Mouse (Mus musculus) testis, adult 2 months (tissue): Measurements from ENCODE around the gene Tmem184b. TPM values are rescaled to one million over a fixed set of nuclear protein-coding genes. Genes with fewer than 3 reads are reported as not detected.

Experiments used
- H3K27ac ChIP-seq: fragments of 200-500 bp; 2 replicates; pipeline ENCODE4 v1.5.1; 2012; ENCODE audit warnings: low read depth, low read length; ENCODE audit not compliant: control insufficient read depth, insufficient read depth
- H3K27me3 ChIP-seq: fragments of 200-500 bp; 2 replicates; pipeline ENCODE4 v1.6.1; 2012; ENCODE audit warnings: mild to moderate bottlenecking, low read length, moderate library complexity; ENCODE audit not compliant: control insufficient read depth, insufficient read depth
- H3K36me3 ChIP-seq: fragments of 200-500 bp; 2 replicates; pipeline ENCODE4 v1.6.1; 2012; ENCODE audit warnings: mild to moderate bottlenecking, low read length; ENCODE audit not compliant: control insufficient read depth, insufficient read depth
- H3K4me1 ChIP-seq: fragments of 200-500 bp; 2 replicates; pipeline ENCODE4 v1.6.1; 2012; ENCODE audit warnings: low read length; ENCODE audit not compliant: control insufficient read depth, insufficient read depth
- H3K4me3 ChIP-seq: fragments of 200-500 bp; 2 replicates; pipeline ENCODE4 v1.5.1; 2012; ENCODE audit warnings: low read depth, mild to moderate bottlenecking, low read length, moderate library complexity, mixed read lengths; ENCODE audit not compliant: control insufficient read depth
- CTCF ChIP-seq: fragments of 200-500 bp; IDR thresholded peaks from 2 replicates; pipeline ENCODE4 v1.5.1; 2012; ENCODE audit warnings: low read depth, mild to moderate bottlenecking, inconsistent platforms, low read length, moderate library complexity; ENCODE audit not compliant: control insufficient read depth, insufficient read depth, insufficient replicate concordance
- POLR2A ChIP-seq: fragments of 200-500 bp; IDR thresholded peaks from 2 replicates; pipeline ENCODE4 v1.6.1; 2012; ENCODE audit warnings: low read depth, mild to moderate bottlenecking, inconsistent platforms, low read length, moderate library complexity; ENCODE audit not compliant: control insufficient read depth
- polyA plus RNA-seq: library from polyadenylated mRNA; depleted of rRNA; stranded (reverse); fragments of >200 nt; gene quantifications from 2 replicates; pipeline ENCODE4 v1.2.3, GENCODE M21; 2012

Gene Tmem184b
- polyA plus RNA-seq, 1 experiment = 11.8 TPM

GRCm38 (mm10) chr15:79388171-79388570 is 15.2 kb downstream of the Tmem184b start:
- TF ChIP-seq CTCF (no peak), POLR2A (no peak)
- Histone ChIP-seq H3K4me3 (no peak overlapping the region), H3K36me3 (no peaks in the 10 kb centered on the region), H3K4me1 (no peaks in the 10 kb centered on the region), H3K27ac (no peak overlapping the region), H3K27me3 (no peaks in the 10 kb centered on the region)

GRCm38 (mm10) chr15:79387611-79388010 is 15.8 kb downstream of the Tmem184b start:
- TF ChIP-seq POLR2A (no peak), CTCF (no peak)
- H3K27ac ChIP-seq = no peak overlapping the region
- no peaks in the 10 kb centered on the region for H3K27me3 ChIP-seq
- no peaks in the 10 kb centered on the region for H3K4me1 ChIP-seq
- H3K36me3 ChIP-seq = no peaks in the 10 kb centered on the region
- H3K4me3 ChIP-seq = no peak overlapping the region

GRCm38 (mm10) chr15:79387081-79387480 is 16.3 kb downstream of the Tmem184b start:
- Histone ChIP-seq H3K4me3 (no peak overlapping the region), H3K27ac (no peak overlapping the region), H3K4me1 (no peaks in the 10 kb centered on the region; the same call in 1 of the 2 replicates), H3K27me3 (no peaks in the 10 kb centered on the region), H3K36me3 (no peaks in the 10 kb centered on the region)
- TF ChIP-seq CTCF (no peak), POLR2A (no peak)

GRCm38 (mm10) chr15:79381644-79382043 is 21.7 kb downstream of the Tmem184b start:
- Histone ChIP-seq H3K27me3 (no peaks in the 10 kb centered on the region), H3K27ac (no peak overlapping the region), H3K4me1 (peaks cover 12% of the 10 kb centered on the region), H3K4me3 (no peak overlapping the region), H3K36me3 (no peaks in the 10 kb centered on the region)
- TF ChIP-seq POLR2A = no peak

GRCm38 (mm10) chr15:79380468-79381444 is 22.6 kb downstream of the Tmem184b start:
- TF ChIP-seq CTCF (peak; percentile 77; the same call in 1 of the 2 replicates), POLR2A (no peak)
- H3K36me3 ChIP-seq = no peaks in the 10 kb centered on the region
- no peak overlapping the region for H3K27ac ChIP-seq
- H3K4me1 ChIP-seq = peaks cover 12% of the 10 kb centered on the region
- H3K4me3 ChIP-seq = no peak overlapping the region
- H3K27me3 ChIP-seq = no peaks in the 10 kb centered on the region

GRCm38 (mm10) chr15:79379658-79380057 is 23.7 kb downstream of the Tmem184b start:
- Histone ChIP-seq H3K4me3 (no peak overlapping the region), H3K4me1 (peaks cover 12% of the 10 kb centered on the region), H3K27ac (no peak overlapping the region), H3K36me3 (no peaks in the 10 kb centered on the region), H3K27me3 (no peaks in the 10 kb centered on the region)
- TF ChIP-seq POLR2A (no peak), CTCF (no peak)

- Histone ChIP-seq H3K4me3 (no peak overlapping the region), H3K27ac (no peak overlapping the region), H3K4me1 (peaks cover 12% of the 10 kb centered on the region), H3K36me3 (no peaks in the 10 kb centered on the region), H3K27me3 (no peaks in the 10 kb centered on the region)
- TF ChIP-seq POLR2A (no peak), CTCF (no peak)
These were observed 24.8 kb downstream of the Tmem184b start for GRCm38 (mm10) chr15:79378608-79379007.

GRCm38 (mm10) chr15:79377681-79378080 is 25.7 kb downstream of the Tmem184b start:
- TF ChIP-seq CTCF = peak; percentile 36; the same call in 1 of the 2 replicates
- no peak for TF ChIP-seq POLR2A
- Histone ChIP-seq H3K4me3 (no peak overlapping the region), H3K36me3 (no peaks in the 10 kb centered on the region), H3K27ac (no peak overlapping the region), H3K4me1 (peaks cover 12% of the 10 kb centered on the region), H3K27me3 (no peaks in the 10 kb centered on the region)
